Mouse (Mus musculus) Muller cell, postnatal 12 days (primary cell): ENCODE results near the gene Emid1.
"Not testable (repeated sequence)": the region's sequence is repeated elsewhere in the genome, so short reads cannot be mapped to it uniquely, and the experiment has no call there.

Experiments used
- DNase-seq: peaks from one replicate; pipeline ENCODE4 v3.0.0-alpha.2; 2015; ENCODE audit errors: inconsistent ontology term

The Emid1 gene

GRCm38 (mm10) chr11:5109441-5109840 lies 42.6 kb downstream of the Emid1 start:
- no peak for DNase-seq

- DNase-seq, result no peak
These were observed 48.0 kb downstream of the Emid1 start for GRCm38 (mm10) chr11:5103986-5104509.

GRCm38 (mm10) chr11:5102384-5102783 lies 49.7 kb downstream of the Emid1 start:
- no peak for DNase-seq

GRCm38 (mm10) chr11:5101641-5102040 lies 50.4 kb downstream of the Emid1 start:
- DNase-seq, result no peak

GRCm38 (mm10) chr11:5100801-5101200 lies 51.3 kb downstream of the Emid1 start:
- DNase-seq, result no peak

GRCm38 (mm10) chr11:5100283-5100682 lies 51.8 kb downstream of the Emid1 start:
- no peak for DNase-seq

- DNase-seq, result peak; percentile 83
These were observed 52.4 kb downstream of the Emid1 start for GRCm38 (mm10) chr11:5099576-5100183.

GRCm38 (mm10) chr11:5098736-5099542 lies 53.1 kb downstream of the Emid1 start, which contains the start of the genes Rhbdd3 and Ewsr1:
Gene Rhbdd3, plus strand, starts transcription at chr11:5098926.
Gene Ewsr1, minus strand, starts transcription at chr11:5099266.
- DNase-seq, result peak; percentile 99

GRCm38 (mm10) chr11:5098035-5098735 lies 53.9 kb downstream of the Emid1 start:
- DNase-seq, result peak; percentile 37

GRCm38 (mm10) chr11:5096480-5097020 lies 55.5 kb downstream of the Emid1 start:
- DNase-seq, result peak; percentile 21

GRCm38 (mm10) chr11:5095877-5096276 lies 56.2 kb downstream of the Emid1 start:
- DNase-seq, result no peak

- no peak for DNase-seq
These were observed 60.4 kb downstream of the Emid1 start for GRCm38 (mm10) chr11:5091706-5092105.

- DNase-seq, result no peak
These were observed 62.9 kb downstream of the Emid1 start for GRCm38 (mm10) chr11:5089147-5089546.

GRCm38 (mm10) chr11:5076843-5077242 lies 75.2 kb downstream of the Emid1 start:
- DNase-seq, result not testable (repeated sequence)

- no peak for DNase-seq
These were observed 76.3 kb downstream of the Emid1 start for GRCm38 (mm10) chr11:5075760-5076159.

- DNase-seq, result no peak
These were observed 77.2 kb downstream of the Emid1 start for GRCm38 (mm10) chr11:5074882-5075281.

- DNase-seq, result no peak
These were observed 83.7 kb downstream of the Emid1 start for GRCm38 (mm10) chr11:5068126-5068971.

- no peak for DNase-seq
These were observed 85.0 kb downstream of the Emid1 start for GRCm38 (mm10) chr11:5067063-5067462.

GRCm38 (mm10) chr11:5065056-5065821 lies 86.8 kb downstream of the Emid1 start, which contains the start of gene Gas2l1:
Gene Gas2l1, minus strand, starts transcription at chr11:5065327.
- DNase-seq, result peak; percentile 93
